Mouse (Mus musculus) spleen, adult 18-20 months (tissue): ENCODE measurements at regions not wholly inside any gene's neighbourhood (a gene's known extent, or its start where the extent isn't known, plus 50 kb on each side); places are given as distances from the start of the nearest gene placed in this dataset.
"Not testable (repeated sequence)": the region's sequence is repeated elsewhere in the genome, so short reads cannot be mapped to it uniquely, and the experiment has no call there.

ENCODE experiments used
- DNase-seq, 2 experiments: peaks; one replicate each; pipeline ENCODE4 v3.0.0; 2022; ENCODE audit warnings: mixed read lengths in 2 of 2

GRCm38 (mm10) chr3:149097026-149097425 lies 106.7 kb upstream of the Adgrl2 start:
- DNase-seq = no peak

- no peak for DNase-seq
These were observed 102.3 kb upstream of the Adgrl2 start for GRCm38 (mm10) chr3:149092649-149093048.

- no peak for DNase-seq
These were observed 99.7 kb upstream of the Adgrl2 start for GRCm38 (mm10) chr3:149090103-149090502.

- DNase-seq = no peak
These were observed 98.3 kb upstream of the Adgrl2 start for GRCm38 (mm10) chr3:149088621-149089128.

GRCm38 (mm10) chr3:149087488-149087887 lies 97.1 kb upstream of the Adgrl2 start:
- DNase-seq = no peak

GRCm38 (mm10) chr3:149086704-149087103 lies 96.3 kb upstream of the Adgrl2 start:
- DNase-seq = no peak

GRCm38 (mm10) chr3:149086086-149086485 lies 95.7 kb upstream of the Adgrl2 start:
- DNase-seq = no peak

- no peak for DNase-seq
These were observed 94.7 kb upstream of the Adgrl2 start for GRCm38 (mm10) chr3:149084861-149085598.

- DNase-seq = no peak
These were observed 93.0 kb upstream of the Adgrl2 start for GRCm38 (mm10) chr3:149083391-149083790.

- DNase-seq = no peak
These were observed 88.5 kb upstream of the Adgrl2 start for GRCm38 (mm10) chr3:149078881-149079280.

- no peak for DNase-seq
These were observed 86.7 kb upstream of the Adgrl2 start for GRCm38 (mm10) chr3:149076928-149077551.

- no peak for DNase-seq
These were observed 85.1 kb upstream of the Adgrl2 start for GRCm38 (mm10) chr3:149075488-149075851.

- no peak for DNase-seq
These were observed 84.5 kb upstream of the Adgrl2 start for GRCm38 (mm10) chr3:149074658-149075487.

GRCm38 (mm10) chr3:149070201-149070600 lies 79.8 kb upstream of the Adgrl2 start:
- no peak for DNase-seq

GRCm38 (mm10) chr3:149069436-149069835 lies 79.1 kb upstream of the Adgrl2 start:
- DNase-seq = no peak

GRCm38 (mm10) chr3:149068821-149069220 lies 78.5 kb upstream of the Adgrl2 start:
- no peak for DNase-seq

- DNase-seq = no peak
These were observed 77.4 kb upstream of the Adgrl2 start for GRCm38 (mm10) chr3:149067758-149068157.

- DNase-seq = no peak
These were observed 64.7 kb upstream of the Adgrl2 start for GRCm38 (mm10) chr3:149055077-149055476.

GRCm38 (mm10) chr3:149052295-149052902 lies 62.0 kb upstream of the Adgrl2 start:
- not testable (repeated sequence) for DNase-seq

GRCm38 (mm10) chr3:149045343-149045742 lies 55.0 kb upstream of the Adgrl2 start:
- DNase-seq = no peak

GRCm38 (mm10) chr3:149043901-149044300 lies 53.5 kb upstream of the Adgrl2 start:
- no peak for DNase-seq

- DNase-seq = no peak
These were observed 52.2 kb upstream of the Adgrl2 start for GRCm38 (mm10) chr3:149042527-149042926.

- DNase-seq = no peak
These were observed 50.8 kb upstream of the Adgrl2 start for GRCm38 (mm10) chr3:149041188-149041587.
